Mouse (Mus musculus): Measurements from ENCODE around the gene Slc9a3r1. TPM values are rescaled to one million over a fixed set of nuclear protein-coding genes. Genes with fewer than 3 reads are reported as not detected.

The Slc9a3r1 gene
- 76.4 and 82.1 TPM in 2 replicates for polyA plus RNA-seq (2015; fragmentation: Nextera tagmentation; extraction: Ambion mirVana)

- Histone ChIP-seq H3K4me2 (peak within 1 kb of the TSS; percentile 94), H3K27me3 (peaks cover 26% of the 10 kb centered on the region), H3K9ac (peak within 1 kb of the TSS; percentile 74), H3K27ac (replicated peaks) (peak within 1 kb of the TSS; percentile 79), H3K36me3 (replicated peaks) (peaks cover 3% of the 10 kb centered on the region; the same call in 1 of the 2 replicates), H3K4me1 (replicated peaks) (peaks cover 76% of the 10 kb centered on the region), H3K4me3 (replicated peaks) (peak within 1 kb of the TSS; percentile 77), H3K9me3 (replicated peaks) (no peaks in the 10 kb centered on the region)
- under 1% methylated on average over 47 of the region's 47 CpGs for WGBS (ENCODE audit: insufficient replicate concordance)
- ATAC-seq (ENCODE audit: insufficient read depth), result peak; percentile 92
Observed at GRCm38 (mm10) chr11:115162832-115163480, at the start of gene Slc9a3r1. Gene Slc9a3r1 (plus strand): TSS chr11:115163341.

DNA sequence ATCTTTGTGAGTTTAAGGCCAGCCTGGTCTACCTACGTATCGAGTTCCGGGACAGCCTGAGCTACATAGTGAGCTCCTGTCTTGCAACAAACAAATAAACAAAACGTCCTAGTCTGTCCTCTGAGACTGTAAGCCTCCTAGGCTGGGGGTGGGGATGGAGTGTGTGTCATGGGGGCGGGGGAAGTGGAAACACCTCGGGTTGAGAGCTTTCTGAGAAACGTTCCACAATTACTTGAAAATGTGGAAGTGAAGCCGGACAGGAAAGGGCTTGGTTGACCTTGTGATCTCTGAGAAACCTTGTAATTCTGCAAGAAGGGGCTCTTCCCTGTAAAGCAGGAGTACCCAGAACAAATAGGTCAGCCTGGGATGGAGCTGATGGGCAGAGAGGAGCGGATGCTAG is 43.7 kb upstream of the Slc9a3r1 start:
- Histone ChIP-seq H3K4me1 (replicated peaks) (no peaks in the 10 kb centered on the region), H3K36me3 (replicated peaks) (no peaks in the 10 kb centered on the region), H3K27ac (replicated peaks) (no peak overlapping the region), H3K4me2 (no peak overlapping the region), H3K9me3 (replicated peaks) (no peaks in the 10 kb centered on the region), H3K9ac (no peak overlapping the region), H3K4me3 (replicated peaks) (no peak overlapping the region), H3K27me3 (no peaks in the 10 kb centered on the region; the same call in 1 of the 2 replicates)
- ATAC-seq (ENCODE audit: insufficient read depth), result no peak
- 41% methylated on average over 9 of the region's 9 CpGs for WGBS (ENCODE audit: insufficient replicate concordance)

GRCm38 (mm10) chr11:115128483-115128882 is 34.7 kb upstream of the Slc9a3r1 start:
- Histone ChIP-seq H3K36me3 (replicated peaks) (no peaks in the 10 kb centered on the region), H3K4me1 (replicated peaks) (no peaks in the 10 kb centered on the region), H3K27ac (replicated peaks) (no peak overlapping the region), H3K9ac (no peak overlapping the region), H3K9me3 (replicated peaks) (no peaks in the 10 kb centered on the region), H3K4me3 (replicated peaks) (no peak overlapping the region), H3K27me3 (no peaks in the 10 kb centered on the region), H3K4me2 (no peak overlapping the region)
- ATAC-seq (ENCODE audit: insufficient read depth), result no peak
- WGBS (ENCODE audit: insufficient replicate concordance), result 30% methylated on average over 4 of the region's 4 CpGs

DNA sequence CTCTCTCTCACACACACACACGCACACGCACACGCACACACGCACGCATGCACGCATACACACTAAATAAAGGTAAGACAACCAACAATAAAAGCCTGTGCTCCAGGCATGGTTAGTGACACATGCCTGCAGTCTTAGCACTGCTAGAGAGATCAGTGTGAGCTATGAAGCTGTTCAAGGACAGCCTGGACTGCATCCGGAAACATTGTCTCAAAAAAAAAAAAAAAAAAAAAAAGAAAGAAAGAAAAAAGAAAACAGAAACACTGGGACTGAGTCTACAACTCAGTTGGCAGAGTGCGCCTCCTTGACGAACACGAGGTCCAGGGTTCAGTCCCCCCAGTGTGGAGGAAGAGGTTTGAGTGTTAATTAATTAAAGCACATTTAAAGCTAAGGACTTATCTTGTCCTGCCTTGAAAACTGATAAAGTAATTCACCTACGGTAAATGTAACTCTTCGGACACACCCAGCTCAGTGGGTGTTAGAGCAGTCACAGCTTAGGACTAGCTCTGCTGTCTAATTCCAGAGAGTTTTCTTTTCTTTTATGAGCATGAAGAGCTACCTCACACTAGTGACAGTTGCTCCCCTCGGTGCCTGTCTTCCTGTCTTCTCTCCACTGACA is 33.5 kb upstream of the Slc9a3r1 start:
- no peaks in the 10 kb centered on the region for H3K27me3 ChIP-seq
- H3K4me3 ChIP-seq (replicated peaks), result no peak overlapping the region
- no peak overlapping the region for H3K9ac ChIP-seq
- no peak overlapping the region for H3K4me2 ChIP-seq
- no peaks in the 10 kb centered on the region for H3K36me3 ChIP-seq (replicated peaks)
- H3K4me1 ChIP-seq (replicated peaks), result no peaks in the 10 kb centered on the region
- WGBS (ENCODE audit: insufficient replicate concordance), result 68% methylated on average over 13 of the region's 13 CpGs
- no peak overlapping the region for H3K27ac ChIP-seq (replicated peaks)
- H3K9me3 ChIP-seq (replicated peaks), result no peaks in the 10 kb centered on the region
- ATAC-seq (ENCODE audit: insufficient read depth), result no peak

DNA sequence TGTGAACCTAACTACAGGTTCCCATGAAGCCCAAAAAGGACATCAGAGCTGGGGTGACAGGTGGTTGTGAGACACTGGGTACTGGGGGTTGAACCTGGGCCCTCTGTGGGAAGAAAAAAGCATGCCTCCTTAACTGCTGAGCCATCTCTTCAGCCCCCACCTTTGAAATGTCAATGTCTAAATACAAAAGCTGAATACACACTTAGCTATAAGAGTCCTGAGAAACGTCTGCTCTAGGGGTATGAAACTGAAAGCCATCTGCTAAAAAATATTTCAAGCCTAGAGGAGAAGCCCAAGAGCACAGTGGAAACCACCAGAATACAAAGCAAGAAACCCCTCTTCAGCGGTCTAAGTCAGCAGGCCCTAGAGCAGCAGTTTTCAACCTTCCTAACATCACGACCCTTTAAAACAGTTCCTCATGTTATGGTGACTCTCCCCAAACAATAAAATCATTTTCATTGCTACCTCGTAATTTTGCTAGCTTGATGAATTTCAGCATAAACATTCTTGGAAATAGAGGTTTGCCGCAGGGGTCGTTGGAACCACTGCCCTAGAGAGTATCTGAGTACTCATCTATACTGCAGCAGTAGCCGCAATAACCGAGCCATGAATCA is 31.3 kb upstream of the Slc9a3r1 start:
- Histone ChIP-seq H3K27ac (replicated peaks) (no peak overlapping the region), H3K36me3 (replicated peaks) (no peaks in the 10 kb centered on the region), H3K4me3 (replicated peaks) (no peak overlapping the region), H3K27me3 (no peaks in the 10 kb centered on the region), H3K9ac (no peak overlapping the region), H3K4me2 (no peak overlapping the region), H3K4me1 (replicated peaks) (no peaks in the 10 kb centered on the region), H3K9me3 (replicated peaks) (no peaks in the 10 kb centered on the region)
- whole genome bisulfite sequencing (ENCODE audit: insufficient replicate concordance), result 67% methylated on average over 8 of the region's 8 CpGs
- ATAC-seq (ENCODE audit: insufficient read depth), result no peak

DNA sequence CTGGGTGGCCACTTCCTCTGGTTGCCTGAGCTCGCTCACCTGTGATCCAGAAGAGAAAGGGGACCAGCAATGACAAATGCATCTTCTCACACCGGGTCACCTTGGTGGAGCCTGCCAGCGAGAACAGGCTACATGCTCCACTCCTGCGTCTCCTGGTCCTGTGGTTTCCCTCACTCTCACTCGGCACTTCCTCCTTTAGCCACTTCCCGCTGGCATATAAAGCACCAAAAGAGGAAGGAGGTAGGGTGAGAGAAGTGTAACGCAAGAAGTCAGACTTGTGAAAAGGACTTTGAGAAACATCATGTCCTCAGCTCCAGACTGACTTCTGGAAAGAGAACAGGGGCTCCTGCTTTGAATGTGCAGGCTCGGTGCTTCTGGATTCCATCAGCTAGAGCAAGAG is 29.3 kb upstream of the Slc9a3r1 start, which contains the start of gene Cd300lf:
Gene Cd300lf (minus strand): TSS at position 193 of the 400 bp plus-strand sequence.
- peak; percentile 37; the same call in 1 of the 2 replicates for ATAC-seq (ENCODE audit: insufficient read depth)
- Histone ChIP-seq H3K4me1 (replicated peaks) (no peaks in the 10 kb centered on the region), H3K9me3 (replicated peaks) (no peaks in the 10 kb centered on the region), H3K4me3 (replicated peaks) (peak within 1 kb of the TSS; percentile 32), H3K9ac (no peak within 1 kb of the TSS), H3K27me3 (no peaks in the 10 kb centered on the region), H3K36me3 (replicated peaks) (no peaks in the 10 kb centered on the region), H3K4me2 (peak within 1 kb of the TSS; percentile 20; the same call in 1 of the 2 replicates), H3K27ac (replicated peaks) (peak within 1 kb of the TSS; percentile 55; the same call in 1 of the 2 replicates)
- WGBS (ENCODE audit: insufficient replicate concordance), result 15% methylated on average over 8 of the region's 8 CpGs

DNA sequence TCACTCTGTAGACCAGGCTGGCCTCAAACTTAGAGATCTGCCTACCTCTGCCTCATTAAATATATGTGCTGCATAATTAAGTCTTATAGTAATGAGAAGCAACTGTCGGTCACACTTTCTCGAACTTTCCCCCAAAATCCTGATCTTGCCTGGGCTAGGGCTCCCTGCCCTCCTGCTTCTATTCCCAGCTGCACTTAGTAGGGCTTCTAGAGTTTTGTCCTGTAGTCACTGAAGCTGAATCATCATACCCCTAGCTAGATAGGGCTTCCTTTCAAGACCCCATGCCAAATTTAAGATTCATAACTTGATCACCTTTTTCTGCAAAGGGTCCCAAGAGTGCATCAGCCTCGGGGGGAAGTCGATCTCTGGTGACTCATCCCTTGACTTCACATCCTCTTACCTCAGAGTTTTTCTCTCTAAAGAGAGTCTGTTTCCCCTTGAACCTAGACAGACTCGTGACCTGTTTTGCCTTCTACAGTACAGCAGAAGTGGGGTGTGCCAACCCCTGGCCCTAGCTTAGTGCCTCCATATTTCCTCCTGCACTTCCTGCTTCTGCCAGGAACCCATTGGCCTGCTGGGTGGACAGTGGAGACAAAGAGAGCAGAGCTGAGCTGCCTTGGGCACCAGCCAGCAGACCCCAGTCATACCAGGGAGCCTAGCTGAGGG is 24.4 kb upstream of the Slc9a3r1 start:
- Histone ChIP-seq H3K4me3 (replicated peaks) (no peak overlapping the region), H3K36me3 (replicated peaks) (no peaks in the 10 kb centered on the region), H3K27ac (replicated peaks) (peak overlapping the region; percentile 57; the same call in 1 of the 2 replicates), H3K4me2 (no peak overlapping the region), H3K4me1 (replicated peaks) (0 out of 2 replicates have a peak, but pooled peaks cover 3% of the 10 kb centered on the region), H3K9ac (no peak overlapping the region), H3K9me3 (replicated peaks) (no peaks in the 10 kb centered on the region), H3K27me3 (no peaks in the 10 kb centered on the region)
- WGBS (ENCODE audit: insufficient replicate concordance), result 31% methylated on average over 5 of the region's 5 CpGs
- no peak for ATAC-seq (ENCODE audit: insufficient read depth)

- no peak overlapping the region for H3K4me2 ChIP-seq
- H3K9ac ChIP-seq, result no peak overlapping the region
- WGBS (ENCODE audit: insufficient replicate concordance), result 12% methylated on average over 2 of the region's 2 CpGs
- H3K27me3 ChIP-seq, result no peaks in the 10 kb centered on the region
- no peaks in the 10 kb centered on the region for H3K9me3 ChIP-seq (replicated peaks)
- H3K27ac ChIP-seq (replicated peaks), result no peak overlapping the region
- no peaks in the 10 kb centered on the region for H3K36me3 ChIP-seq (replicated peaks)
- ATAC-seq (ENCODE audit: insufficient read depth), result no peak
- no peak overlapping the region for H3K4me3 ChIP-seq (replicated peaks)
- H3K4me1 ChIP-seq (replicated peaks), result 0 out of 2 replicates have a peak, but pooled peaks cover 3% of the 10 kb centered on the region
Observed at GRCm38 (mm10) chr11:115141970-115142369, 21.2 kb upstream of the Slc9a3r1 start.

GRCm38 (mm10) chr11:115147813-115148212 is 15.3 kb upstream of the Slc9a3r1 start:
- no peak overlapping the region for H3K9ac ChIP-seq
- no peaks in the 10 kb centered on the region; the same call in 1 of the 2 replicates for H3K4me1 ChIP-seq (replicated peaks)
- no peak overlapping the region for H3K4me2 ChIP-seq
- WGBS (ENCODE audit: insufficient replicate concordance), result 64% methylated on average over 4 of the region's 4 CpGs
- peaks cover 6% of the 10 kb centered on the region for H3K27me3 ChIP-seq
- ATAC-seq (ENCODE audit: insufficient read depth), result no peak
- no peaks in the 10 kb centered on the region for H3K9me3 ChIP-seq (replicated peaks)
- no peaks in the 10 kb centered on the region for H3K36me3 ChIP-seq (replicated peaks)
- no peak overlapping the region for H3K27ac ChIP-seq (replicated peaks)
- no peak overlapping the region for H3K4me3 ChIP-seq (replicated peaks)

GRCm38 (mm10) chr11:115150741-115151254 is 12.3 kb upstream of the Slc9a3r1 start:
- 48% methylated on average over 6 of the region's 6 CpGs for WGBS (ENCODE audit: insufficient replicate concordance)
- no peak for ATAC-seq (ENCODE audit: insufficient read depth)
- Histone ChIP-seq H3K9ac (no peak overlapping the region), H3K27me3 (peaks cover 34% of the 10 kb centered on the region), H3K36me3 (replicated peaks) (no peaks in the 10 kb centered on the region), H3K9me3 (replicated peaks) (no peaks in the 10 kb centered on the region), H3K27ac (replicated peaks) (no peak overlapping the region), H3K4me2 (no peak overlapping the region), H3K4me3 (replicated peaks) (no peak overlapping the region), H3K4me1 (replicated peaks) (peaks cover 15% of the 10 kb centered on the region)

Measured in liver, embryonic 15.5 days (tissue).